Mouse (Mus musculus) heart, adult 2 months (tissue): ENCODE measurements around the gene Josd1.

ENCODE experiments used
- CTCF ChIP-seq: fragments of 200-600 bp; IDR thresholded peaks from 2 replicates; pipeline ENCODE4 v1.8.1; 2022; ENCODE audit warnings: antibody characterized with exemption, mild to moderate bottlenecking, moderate library complexity
- EP300 ChIP-seq: fragments of 200-500 bp; IDR thresholded peaks from 2 replicates; pipeline ENCODE4 v1.6.1; 2011; ENCODE audit warnings: low read depth, low read length, control low read depth; ENCODE audit not compliant: insufficient read depth
- POLR2A ChIP-seq: fragments of 200-500 bp; IDR thresholded peaks from 2 replicates; pipeline ENCODE4 v1.6.1; 2011; ENCODE audit warnings: mild to moderate bottlenecking, low read depth, low read length, control low read depth; ENCODE audit not compliant: insufficient read depth

- TF ChIP-seq CTCF = peak; percentile 82
- no peak for TF ChIP-seq POLR2A
- TF ChIP-seq EP300 = no peak
Observed at GRCm38 (mm10) chr15:79657837-79658530, 29.7 kb downstream of the Josd1 start.
